ENCODE assay signal across 8 mouse cellular contexts in genomic region chr17:3224383-3225106, GRCm38 (mm10).
DNase-seq lines count a peak whose midpoint lies in the region; ATAC-seq lines count a peak whose summit lies in the region.

No protein-coding gene starts in this region.

- intact Hi-C loops in gastrocnemius, postnatal 36 days (cut with DNase I) = loop anchor here (5.0 kb wide), 2 partner anchors 107 to 122 kb away; no protein-coding TSS in a partner anchor
- intact Hi-C loops in left cerebral cortex, postnatal 36 days (cut with DNase I) = loop anchor here (2.0 to 10.0 kb wide), 2 partner anchors 110 to 140 kb away; partner anchors contain the start of gene Scaf8

- H3K27me3 ChIP-seq in intestine, embryonic 16.5 days (replicated peaks; ENCODE audit: control insufficient read depth, insufficient read depth, low read length) = no peaks in the 10 kb centered on the region
- H3K27me3 ChIP-seq in midbrain, embryonic 11.5 days (ENCODE audit: control insufficient read depth, insufficient read depth, low read length) = no peaks in the 10 kb centered on the region

- WGBS in intestine, embryonic 16.5 days = 55% methylated on average over 4 of the region's 4 CpGs
- WGBS in midbrain, embryonic 11.5 days = 69% methylated on average over 4 of the region's 4 CpGs

- no peaks in the 10 kb centered on the region for H3K36me3 ChIP-seq in intestine, embryonic 16.5 days (ENCODE audit: control insufficient read depth, insufficient read depth, low read length)
- H3K36me3 ChIP-seq in midbrain, embryonic 11.5 days (ENCODE audit: control insufficient read depth, insufficient read depth, low read length) = no peaks in the 10 kb centered on the region

- H3K4me2 ChIP-seq in intestine, embryonic 16.5 days (ENCODE audit: low read depth, low read length) = no peak overlapping the region
- H3K4me2 ChIP-seq in midbrain, embryonic 11.5 days = no peak overlapping the region

- peak; percentile 79 for ATAC-seq in intestine, embryonic 16.5 days
- peak; percentile 76 for ATAC-seq in midbrain, embryonic 11.5 days (ENCODE audit: low FRiP score)

- peak; percentile 81 to 94 for DNase-seq in adrenal gland, adult (ENCODE audit: inconsistent age in 2 of 2, low spot score in 1 of 2)
- DNase-seq in embryo, embryonic 10.5 days (ENCODE audit: low spot score) = peak; percentile 88
- peak; percentile 78 to 83 for DNase-seq in gastrocnemius, postnatal 36 days
- peak; percentile 76 to 84 for DNase-seq in left cerebral cortex, postnatal 36 days (ENCODE audit: low spot score in 2 of 2)
- peak; percentile 98 for DNase-seq in midbrain, embryonic 11.5 days (ENCODE audit: low spot score, missing footprints)
- DNase-seq in right cerebral cortex, postnatal 4 days = peak; percentile 92
- DNase-seq in yolk sac, embryonic 10.5 days (ENCODE audit: low spot score) = peak; percentile 54

- H3K4me1 ChIP-seq in intestine, embryonic 16.5 days (ENCODE audit: control insufficient read depth, insufficient read depth, low read length) = no peaks in the 10 kb centered on the region
- no peaks in the 10 kb centered on the region for H3K4me1 ChIP-seq in midbrain, embryonic 11.5 days (ENCODE audit: control insufficient read depth, insufficient read depth, low read length)

- no peak overlapping the region for H3K27ac ChIP-seq in intestine, embryonic 16.5 days (ENCODE audit: low read length)
- H3K27ac ChIP-seq in midbrain, embryonic 11.5 days (ENCODE audit: low read depth, low read length) = no peak overlapping the region

- no peak overlapping the region for H3K9ac ChIP-seq in intestine, embryonic 16.5 days (ENCODE audit: low read depth, low read length)
- no peak overlapping the region for H3K9ac ChIP-seq in midbrain, embryonic 11.5 days (ENCODE audit: low read length)

- H3K9me3 ChIP-seq in intestine, embryonic 16.5 days (ENCODE audit: control insufficient read depth, low read length) = no peaks in the 10 kb centered on the region
- no peaks in the 10 kb centered on the region for H3K9me3 ChIP-seq in midbrain, embryonic 11.5 days (ENCODE audit: control insufficient read depth, low read length)

- H3K4me3 ChIP-seq in intestine, embryonic 16.5 days (ENCODE audit: low read length) = no peak overlapping the region
- H3K4me3 ChIP-seq in midbrain, embryonic 11.5 days (ENCODE audit: low read depth, low read length) = no peak overlapping the region
